Mouse (Mus musculus) cerebellum, adult 8-10 months (tissue): Measurements from ENCODE around the gene C2cd5.

ENCODE experiments used
- DNase-seq: peaks from one replicate; pipeline ENCODE4 v3.0.0; 2022

The C2cd5 gene

DNA sequence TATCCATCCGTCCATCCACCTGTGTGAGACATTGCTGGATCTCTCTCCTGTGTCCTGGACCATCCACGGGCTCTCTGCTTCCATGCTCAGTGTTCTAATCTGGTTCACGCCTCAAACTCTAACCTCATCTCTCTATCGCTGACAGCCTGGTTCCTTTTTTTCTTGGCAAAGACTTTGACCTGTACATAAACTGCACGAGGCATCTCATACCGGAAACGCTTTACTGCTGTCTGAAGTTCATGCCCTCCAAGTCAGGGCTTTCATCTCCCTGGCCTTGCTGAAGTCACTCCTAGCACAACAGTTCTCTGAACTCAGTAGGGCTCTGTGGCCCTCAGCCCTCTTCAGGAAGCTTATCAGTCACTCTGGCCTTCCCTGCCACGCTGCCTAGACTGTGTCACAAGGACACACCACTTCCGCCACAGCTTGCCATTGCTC is 15.1 kb upstream of the C2cd5 start:
- no peak for DNase-seq

DNA sequence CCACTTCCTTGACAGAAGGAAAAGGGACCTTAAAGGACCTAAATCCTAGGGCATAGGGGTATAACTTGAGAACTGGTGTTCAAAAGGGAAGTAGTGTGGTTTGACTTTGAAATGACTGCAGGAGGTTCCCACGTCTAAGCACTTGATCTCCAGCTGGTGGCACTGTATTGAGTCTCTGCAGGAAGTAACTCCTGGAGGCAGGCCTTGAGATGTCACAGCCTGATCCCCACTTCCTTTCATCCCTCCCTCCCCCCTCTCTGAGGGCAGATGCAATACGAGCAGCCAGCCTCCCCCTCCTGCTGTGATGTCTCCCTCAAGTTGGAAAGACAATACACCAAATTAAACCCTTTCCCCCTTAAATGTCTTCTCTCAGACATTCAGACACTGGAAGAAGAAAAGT is 14.6 kb upstream of the C2cd5 start:
- no peak for DNase-seq

DNA sequence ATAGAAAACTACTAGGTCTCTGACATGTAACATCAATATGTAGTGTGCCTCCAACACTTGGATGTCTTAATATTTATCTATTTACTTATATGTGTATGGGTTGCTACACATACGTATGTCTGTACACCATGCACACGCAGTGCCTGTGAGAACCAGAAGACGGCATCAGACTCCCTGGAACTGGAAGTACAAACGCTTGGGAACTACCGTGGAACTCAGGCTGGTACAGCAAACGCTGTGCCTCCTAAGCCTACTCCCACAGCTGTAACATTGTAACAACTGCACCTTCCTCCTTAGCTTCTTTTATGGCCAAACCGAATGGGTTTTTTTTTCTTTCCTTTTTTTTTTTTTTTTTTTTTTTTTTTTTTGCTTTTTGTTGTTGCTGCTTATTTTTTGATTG is 10.4 kb upstream of the C2cd5 start:
- DNase-seq: no peak

DNA sequence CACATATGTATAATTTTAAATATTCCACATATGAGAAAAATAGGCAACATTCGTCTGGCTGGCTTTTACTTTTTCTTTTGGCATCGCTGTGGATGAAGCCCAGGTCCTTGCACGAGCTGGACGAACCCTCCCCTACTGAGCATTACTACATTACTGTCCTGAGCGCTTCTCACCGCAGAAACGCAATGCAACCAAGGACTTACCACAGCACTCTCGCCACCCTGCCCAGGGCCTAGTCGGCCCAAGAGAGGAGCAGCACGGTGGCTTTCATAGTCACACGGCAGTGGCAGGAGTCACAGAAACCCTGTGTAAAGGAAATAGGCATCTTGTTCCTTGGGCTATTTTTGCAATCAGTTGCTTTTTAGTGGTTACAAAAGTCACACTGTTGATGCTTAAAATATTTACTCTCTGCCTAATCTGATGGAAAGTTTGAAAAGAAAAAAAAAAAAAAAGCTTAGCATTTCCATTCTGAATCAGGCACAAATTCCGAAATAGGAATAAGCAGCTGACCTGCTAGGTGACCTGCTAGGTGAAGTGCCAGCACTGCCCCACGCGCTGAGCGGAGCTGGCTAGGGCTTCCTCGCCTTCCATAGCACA is 9.8 kb upstream of the C2cd5 start:
- no peak for DNase-seq

DNA sequence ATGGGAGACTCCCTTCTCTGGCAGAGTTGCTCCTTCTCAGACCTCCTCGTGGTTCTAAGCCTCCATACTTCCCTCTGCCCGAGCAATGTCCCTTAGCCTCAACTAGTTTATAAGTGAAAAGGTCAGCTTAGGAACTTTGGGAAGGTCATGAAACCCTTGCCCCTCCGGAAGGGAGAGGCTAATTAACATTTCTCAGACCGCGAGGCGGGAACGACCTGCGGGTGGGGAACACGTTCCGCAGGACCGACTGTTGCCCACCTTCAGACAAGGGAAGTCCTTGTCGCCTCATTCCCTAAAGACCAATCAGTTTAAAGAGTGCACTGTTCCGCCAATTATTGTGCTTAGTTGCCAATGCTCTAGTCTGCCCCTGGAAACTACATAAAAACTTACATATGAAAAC is 8.1 kb upstream of the C2cd5 start:
- no peak for DNase-seq

DNA sequence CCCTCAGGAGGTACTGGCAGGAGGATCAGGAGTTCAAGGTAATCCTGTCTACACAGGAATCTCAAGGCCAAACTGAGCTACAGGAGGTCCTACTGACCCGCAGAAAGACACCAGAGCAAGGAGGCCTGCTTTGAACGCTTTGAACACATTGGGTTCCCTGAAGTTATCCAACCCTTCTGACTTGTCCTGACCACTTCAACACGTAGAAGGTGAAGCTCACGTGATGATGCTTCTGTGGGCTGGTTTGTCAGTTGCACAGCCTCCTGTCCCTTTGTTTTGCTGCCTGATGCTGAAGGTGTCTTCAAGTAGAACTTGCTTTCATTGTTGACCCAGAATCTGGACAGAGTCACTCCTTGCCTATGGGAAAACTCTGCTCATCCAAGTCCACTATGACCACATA is 7.7 kb upstream of the C2cd5 start:
- DNase-seq: no peak

DNA sequence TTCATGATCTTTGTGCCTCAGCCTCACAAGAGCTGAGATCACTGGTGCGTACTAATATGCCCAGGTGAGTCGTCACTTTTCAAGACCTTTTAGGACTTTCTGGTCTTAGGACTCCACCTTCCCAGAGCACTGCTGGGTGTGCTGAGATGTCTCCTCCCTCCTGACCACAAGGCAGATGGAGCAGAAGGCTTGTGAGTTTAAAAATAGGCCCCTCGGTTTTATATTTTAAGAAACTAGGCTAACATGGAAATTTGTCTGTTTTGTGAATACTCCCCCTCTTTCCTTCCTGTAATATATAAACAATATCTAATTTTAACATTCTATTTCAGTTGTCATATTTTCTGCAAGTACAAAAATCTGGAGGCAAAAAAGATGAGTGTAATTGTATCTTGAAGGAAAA is 5.8 kb upstream of the C2cd5 start:
- DNase-seq: no peak

DNA sequence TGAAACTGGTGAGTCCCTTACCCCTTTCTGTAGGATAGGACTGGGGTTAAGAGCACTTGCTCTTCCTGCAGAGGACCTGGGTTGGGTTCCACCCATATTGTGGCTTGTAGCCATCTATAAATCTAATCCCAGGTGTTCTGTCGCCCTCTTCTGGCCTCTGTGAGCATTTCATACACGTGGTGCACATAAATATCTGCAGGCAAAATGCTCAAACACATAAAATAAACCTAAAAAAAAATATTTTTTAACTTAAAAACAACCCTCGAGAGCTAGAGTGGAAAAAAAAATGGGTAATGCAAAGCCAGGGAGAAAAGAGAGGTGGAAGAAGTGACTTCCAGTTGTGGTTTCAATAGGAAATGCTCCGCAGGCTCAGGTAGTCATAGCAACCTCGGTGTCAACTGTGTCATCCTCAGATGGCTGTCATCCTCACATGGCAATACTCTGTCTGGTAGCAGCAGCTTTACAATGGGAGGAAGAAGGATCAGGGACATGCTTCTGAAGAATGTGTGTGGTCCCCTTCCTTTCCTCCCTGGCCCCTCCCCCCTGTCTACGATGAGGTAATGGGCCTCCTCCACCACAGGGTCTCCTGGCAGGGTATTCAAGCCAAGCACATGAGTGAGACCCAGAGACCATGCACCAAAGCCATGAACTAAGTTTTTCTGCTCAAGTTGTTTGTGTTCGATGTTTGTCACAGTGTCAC is 4.2 kb upstream of the C2cd5 start:
- no peak for DNase-seq

DNA sequence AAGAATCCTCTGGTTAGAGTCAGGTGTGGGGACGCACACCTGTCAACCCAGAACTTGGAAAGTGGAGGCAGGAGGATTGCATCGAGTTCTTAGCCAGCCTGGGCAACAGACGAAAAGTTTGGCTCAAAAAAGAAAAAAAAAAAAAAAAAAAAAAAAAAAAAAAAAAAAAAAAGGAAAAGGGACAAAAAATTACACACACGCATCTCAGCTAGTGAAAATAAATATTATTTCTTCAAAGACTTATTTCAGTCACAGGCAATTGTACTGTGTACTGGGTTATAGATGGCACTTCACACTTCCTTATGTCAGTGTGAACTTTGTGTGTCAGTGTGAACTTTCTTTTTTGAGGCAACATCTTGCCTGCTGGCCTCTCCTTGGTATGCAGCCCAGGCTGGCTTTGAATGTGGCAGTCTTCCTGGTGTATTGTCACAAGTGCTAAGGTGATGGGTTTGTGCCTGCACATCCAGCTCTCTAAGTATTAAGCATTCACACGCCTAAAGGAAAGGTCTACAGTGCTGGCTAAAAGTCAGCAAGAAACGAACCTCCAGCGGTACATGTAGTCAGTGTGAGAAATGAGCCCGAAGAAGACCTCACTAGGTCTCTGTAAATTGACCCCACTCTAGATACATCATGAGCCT is 656 bp upstream of the C2cd5 start:
- peak; percentile 16 for DNase-seq

DNA sequence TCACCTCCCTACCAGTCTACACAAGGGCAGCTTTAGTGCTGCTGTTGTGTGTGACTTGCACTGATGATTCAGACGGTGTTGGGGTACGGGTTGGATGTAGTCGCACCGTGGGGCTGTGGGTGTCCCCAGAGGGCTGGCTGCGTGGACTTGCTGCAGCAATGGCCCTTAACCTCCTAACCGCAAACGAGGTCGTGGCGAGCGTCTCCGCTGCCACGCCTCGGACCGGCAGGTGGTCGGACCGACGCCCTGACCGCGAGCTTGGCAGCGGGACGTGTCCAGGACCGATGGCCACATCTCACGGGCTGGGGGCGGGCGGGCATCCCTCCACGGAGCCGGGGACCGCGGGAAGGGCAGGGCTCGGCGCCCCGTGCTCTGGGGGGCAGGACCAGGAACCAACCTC is 660 bp downstream of the C2cd5 start:
- DNase-seq: no peak

DNA sequence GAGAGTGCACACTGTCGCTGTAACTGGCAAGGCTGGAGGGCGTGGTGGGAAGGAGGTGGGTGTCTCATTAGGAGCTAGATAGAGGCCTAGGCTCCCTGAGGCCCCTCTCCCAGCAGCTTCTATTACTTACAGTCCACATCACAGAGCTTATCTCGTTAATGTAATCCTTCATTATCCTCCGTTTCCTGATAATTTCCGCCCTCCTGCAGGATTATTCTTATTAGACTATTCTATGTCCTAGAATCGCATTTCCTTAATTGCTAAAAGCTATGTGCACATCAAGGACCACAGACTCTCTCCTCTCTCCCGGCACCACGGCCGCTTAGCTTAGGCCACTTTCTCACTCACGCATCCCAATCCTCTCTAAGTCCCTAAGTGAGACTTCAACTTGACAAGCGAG is 4.8 kb downstream of the C2cd5 start:
- DNase-seq: no peak

DNA sequence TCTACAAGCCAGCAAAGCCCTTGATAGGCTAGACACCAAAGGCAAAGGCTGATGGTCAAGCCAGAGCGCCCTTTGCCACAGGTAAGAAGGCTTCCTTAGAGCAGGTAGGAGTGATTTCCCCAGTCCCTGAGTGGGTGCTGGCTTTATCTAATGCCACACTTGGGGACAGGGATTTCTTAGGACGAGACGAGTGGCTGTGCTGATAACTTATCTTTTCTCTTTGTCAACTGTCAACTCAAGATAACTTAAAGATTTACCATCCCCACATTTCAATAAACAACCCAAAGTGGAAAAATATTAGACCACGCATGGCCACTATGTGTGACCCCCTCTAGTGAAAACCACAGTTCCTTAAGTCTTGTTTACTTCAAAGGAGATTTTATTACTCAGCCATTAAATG is 7.1 kb downstream of the C2cd5 start:
- no peak for DNase-seq

DNA sequence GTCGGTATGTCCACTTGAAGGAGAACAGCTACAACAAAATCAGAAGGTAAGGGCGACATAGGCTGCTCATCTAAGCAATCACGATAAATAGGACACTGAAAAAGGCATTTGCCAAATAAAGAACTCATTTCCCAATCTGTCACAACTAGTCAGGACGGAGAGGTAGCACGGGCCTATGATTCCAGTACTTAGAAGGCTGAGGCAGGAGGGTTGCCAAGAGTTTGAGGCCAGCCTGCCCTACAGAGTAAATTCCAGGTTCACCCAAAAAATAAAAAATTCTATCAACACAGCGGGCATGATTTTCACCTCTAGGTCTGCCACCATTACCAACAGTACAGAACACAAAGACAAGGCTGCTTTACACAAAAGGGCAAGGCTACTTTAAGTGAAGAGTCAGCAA is 8.9 kb downstream of the C2cd5 start:
- no peak for DNase-seq

DNA sequence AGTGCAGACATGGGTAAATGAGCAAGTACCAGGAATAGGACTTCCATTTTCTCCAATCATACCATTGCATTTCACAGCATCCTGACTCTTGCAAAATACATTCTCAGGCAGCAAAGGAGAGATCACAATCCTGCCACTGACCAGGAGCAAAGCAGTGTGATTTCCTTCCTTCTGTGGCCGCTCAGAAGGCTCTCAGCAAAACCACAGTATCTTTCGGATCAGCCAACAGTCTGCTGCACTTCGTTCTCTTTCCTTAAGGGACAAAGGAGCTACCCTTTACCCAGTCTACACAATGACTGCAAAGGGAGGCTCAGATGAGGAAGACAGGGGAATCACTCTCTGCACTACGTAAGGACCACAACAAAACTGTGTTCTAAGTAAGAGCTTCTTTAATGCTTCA is 12.6 kb downstream of the C2cd5 start:
- no peak for DNase-seq

DNA sequence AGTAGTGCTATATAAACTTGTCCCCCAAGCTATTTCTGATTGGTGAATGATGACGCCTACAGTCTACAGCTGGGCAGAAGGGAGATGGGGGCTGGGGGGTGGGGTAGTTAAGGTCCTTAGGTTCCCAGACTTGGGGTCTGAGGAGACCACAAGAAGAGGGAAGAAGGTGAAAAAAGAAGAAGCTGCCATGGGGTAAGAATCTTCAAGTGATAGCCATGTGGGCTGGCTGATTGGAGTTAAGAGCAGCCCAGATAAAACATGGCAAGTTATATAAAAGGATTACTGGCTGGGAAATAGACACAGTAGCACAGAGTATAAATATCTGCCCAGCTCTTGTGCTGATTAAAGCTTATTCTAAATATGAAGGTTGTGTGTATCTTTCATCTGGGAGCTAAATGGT is 14.0 kb downstream of the C2cd5 start:
- no peak for DNase-seq

DNA sequence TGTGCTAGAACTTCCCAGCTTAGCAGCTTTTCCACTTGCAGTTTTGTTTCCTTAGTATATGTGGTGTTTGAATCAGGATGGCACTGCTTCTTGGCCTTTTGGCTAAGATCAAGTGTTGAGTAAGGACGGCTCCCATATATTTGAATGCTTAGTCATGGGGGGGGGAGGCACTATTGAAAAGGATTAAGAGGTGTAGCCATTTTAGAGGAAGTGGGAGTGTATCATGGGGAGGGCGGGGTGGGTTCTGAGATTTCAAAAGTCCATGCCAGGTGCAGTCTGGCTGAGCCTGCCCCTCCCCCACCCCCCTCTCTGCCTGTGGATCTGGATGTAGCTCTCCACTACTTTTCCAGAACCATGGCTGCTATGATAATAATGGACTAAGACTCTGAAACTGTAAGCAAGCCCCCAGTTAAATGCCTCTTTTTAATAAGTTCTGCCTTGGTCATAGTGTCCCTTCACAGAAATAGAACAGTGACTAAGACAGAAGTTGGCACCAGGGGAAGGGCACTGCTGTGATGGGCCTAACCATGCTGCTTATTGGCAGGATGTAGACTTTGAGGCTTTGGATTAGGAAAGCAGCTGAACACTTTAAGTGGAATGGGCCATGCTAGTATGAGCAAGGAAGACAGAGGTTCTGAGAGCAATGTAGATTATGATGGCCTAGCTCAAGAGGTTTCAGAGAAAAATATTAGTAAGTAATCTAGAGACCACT is 15.5 kb downstream of the C2cd5 start:
- DNase-seq: peak; percentile 16

DNA sequence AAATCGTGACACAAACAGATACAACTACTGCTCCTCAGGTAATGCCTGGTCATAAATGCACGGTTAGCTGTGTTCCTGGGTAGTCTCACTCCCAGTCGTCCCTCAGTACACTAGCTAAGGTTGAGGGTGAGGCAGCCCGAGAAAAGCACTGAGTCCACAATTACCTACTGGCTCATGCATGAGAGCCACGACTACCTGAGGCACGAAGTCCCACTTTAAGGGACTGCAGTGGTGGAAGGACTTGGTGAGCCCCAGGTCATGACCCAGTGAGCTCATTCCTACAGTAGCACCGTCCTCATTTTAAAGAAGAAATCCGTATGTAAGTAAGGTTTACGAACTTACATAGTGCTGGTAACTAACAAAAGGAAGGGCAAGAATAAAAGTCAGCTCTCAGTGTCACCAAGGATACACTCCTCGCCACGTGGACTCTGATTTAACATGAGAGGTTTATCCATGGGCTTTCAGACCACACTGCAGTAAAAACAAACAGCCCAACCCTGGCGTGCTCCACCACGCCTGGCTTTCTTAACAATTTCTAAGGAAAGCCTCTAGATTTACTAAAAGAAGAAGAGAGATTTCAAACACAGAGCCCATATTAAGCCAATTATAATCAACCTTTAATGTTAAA is 18.3 kb downstream of the C2cd5 start:
- DNase-seq: no peak

DNA sequence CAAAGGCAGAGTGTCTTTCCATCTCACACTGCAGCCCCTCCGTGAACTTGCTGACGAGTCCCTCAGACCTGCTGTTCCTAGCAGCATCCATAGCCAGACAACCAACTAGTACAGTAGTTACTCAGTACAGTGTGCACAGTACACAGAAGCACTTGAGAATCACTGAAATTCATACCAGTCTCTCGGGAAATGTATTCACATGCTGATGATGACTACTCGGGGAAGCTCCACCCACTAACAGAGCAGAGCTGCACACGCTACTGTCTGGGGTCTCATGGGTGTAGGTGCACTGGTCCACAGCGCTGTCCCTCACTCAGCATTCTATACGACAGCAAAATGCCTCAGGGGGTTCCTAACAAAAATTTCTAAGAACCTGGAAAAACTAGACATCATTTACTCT is 19.2 kb downstream of the C2cd5 start:
- no peak for DNase-seq

DNA sequence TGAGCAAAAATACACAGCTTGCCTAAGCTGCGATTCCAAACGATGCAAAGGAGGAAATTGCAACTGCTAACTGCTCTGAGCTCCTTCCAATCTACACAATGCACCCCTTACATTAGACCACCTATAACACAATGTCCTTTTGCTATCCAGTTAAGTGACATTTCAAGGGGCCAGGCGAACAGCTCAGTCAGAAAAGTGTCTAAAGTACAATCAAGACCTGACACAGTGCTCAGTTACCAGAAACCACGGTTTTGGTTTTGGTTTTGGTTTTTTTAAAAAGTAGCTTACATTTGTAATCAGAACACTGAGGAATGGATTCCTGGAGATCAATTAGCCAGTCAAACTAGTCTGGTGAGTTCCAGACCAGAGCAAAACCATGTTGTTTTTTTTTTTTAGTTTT is 20.8 kb downstream of the C2cd5 start:
- no peak for DNase-seq

DNA sequence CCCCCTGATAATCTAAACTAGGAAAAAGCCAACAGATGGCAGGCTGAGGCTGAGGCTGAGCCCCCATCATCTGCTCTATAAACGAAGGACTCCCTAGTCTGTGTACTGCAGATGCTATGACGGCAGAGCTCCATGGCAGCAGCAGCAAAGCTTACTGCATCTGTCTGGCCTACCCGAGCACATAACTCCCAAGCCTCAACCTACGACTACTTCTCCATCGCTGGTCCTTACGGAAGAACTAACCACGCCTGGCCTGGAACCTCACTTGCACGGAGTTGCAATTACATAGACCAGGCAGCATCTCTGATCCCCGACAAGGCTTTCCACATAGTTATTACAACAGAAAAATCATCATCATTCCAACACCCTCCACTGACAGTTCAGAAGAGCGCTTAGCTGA is 23.5 kb downstream of the C2cd5 start:
- DNase-seq: no peak

DNA sequence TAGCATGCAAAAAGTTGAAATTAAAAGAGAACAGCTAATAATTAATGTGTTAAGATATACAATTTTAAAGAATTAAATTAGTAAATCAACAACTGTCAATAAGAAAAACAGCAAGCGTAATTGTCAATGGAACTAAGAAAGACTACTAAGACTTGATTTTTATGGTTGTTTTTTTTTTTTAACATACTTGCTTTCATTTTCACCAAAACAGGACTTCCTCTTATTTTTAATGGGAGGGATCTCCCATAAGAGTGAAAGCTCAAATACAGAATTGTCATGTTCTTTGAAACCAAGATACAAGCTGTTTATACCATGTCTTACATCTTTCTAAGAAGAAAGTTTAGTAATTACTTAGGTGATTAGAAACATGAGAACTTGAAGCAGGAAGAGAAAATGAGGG is 26.0 kb downstream of the C2cd5 start:
- DNase-seq: no peak

DNA sequence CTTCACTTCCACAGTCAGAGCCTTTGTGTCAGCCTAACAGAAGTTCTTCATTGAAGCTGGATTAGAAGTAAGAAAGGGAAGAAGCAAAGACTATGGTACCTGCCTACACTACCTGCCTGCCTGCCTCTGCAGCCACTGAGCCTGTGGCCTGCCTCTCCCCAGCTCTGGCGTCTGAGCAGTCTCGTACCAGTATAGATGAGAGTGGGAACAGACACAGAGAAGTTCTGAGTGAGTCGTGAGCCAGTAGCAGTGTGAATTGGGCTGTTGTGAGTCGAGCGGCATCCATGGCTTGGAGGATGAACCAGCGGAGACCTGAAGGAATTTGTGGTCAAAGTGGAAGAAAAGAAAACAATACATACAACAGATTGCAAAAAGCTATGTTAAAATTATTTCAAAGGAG is 26.5 kb downstream of the C2cd5 start:
- DNase-seq: no peak

DNA sequence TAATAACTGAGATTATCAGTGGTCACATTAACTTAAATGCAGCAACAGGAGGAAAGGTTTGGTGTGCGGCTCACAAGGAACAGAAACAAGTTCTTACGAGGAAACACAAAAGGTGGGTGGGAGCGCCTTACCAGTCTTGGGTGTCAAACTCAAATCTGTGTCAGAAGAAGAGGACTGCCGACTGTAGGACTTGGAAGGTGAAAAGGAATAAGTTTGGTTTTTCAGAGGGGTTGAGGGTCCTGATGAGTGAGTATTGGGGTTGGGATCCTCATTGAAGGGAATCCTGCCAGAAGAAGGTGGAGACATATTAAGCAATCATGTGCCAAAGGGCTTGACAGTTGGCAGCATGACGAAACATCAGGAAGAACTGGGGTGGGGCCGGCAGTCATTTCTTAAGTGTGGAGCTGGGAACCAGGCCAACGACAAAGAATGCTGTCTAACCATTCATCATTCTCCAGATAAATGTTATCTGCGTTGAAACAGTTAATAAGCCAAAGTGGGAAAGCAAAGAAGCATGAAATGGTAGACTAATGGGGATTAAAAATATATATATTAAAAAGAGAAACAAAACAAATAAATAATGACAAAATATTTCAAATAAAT is 27.4 kb downstream of the C2cd5 start:
- DNase-seq: no peak
